Mouse (Mus musculus) thymus, adult 2 months (tissue): ENCODE results near the gene Kif13a.

Source experiments
- CTCF ChIP-seq: fragments of 200-500 bp; IDR thresholded peaks from 2 replicates; pipeline ENCODE4 v1.5.1; 2012; ENCODE audit warnings: mild to moderate bottlenecking, control low read depth, low read length, moderate library complexity, borderline replicate concordance; ENCODE audit not compliant: control insufficient read depth, poor library complexity, insufficient read depth; ENCODE audit errors: extremely low read depth
- POLR2A ChIP-seq: fragments of 200-500 bp; IDR thresholded peaks from 2 replicates; pipeline ENCODE4 v1.6.1; 2012; ENCODE audit warnings: mild to moderate bottlenecking, low read length, control low read depth, moderate library complexity; ENCODE audit not compliant: control insufficient read depth, poor library complexity, insufficient read depth; ENCODE audit errors: extremely low read depth

GRCm38 (mm10) chr13:46900870-46901555, 28.7 kb downstream of the Kif13a start:
- TF ChIP-seq POLR2A (no peak), CTCF (no peak)
